Comparison of ENCODE assay signal across 9 mouse cellular contexts in the genomic region with DNA sequence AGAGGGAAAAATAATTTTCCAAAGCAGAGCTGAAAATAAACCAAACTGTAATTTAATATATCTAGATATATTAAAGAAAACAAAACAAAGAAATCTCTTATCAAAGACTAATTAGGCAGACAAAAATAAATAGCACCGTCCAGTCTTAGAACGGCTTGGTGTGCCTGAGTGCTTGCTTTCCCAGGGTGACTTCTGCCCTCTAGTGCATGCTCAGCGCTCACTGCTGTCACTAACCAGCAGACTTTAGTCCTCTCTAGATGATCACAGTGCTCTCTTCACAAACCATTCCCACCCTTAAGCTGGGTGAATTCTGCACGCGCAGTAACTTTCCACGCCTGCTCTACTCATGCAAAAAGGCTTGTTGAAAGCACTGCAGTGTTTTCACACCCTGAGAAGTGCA. TPM values are rescaled to one million over a fixed set of nuclear protein-coding genes. Genes with fewer than 3 reads are reported as not detected.
DNase-seq lines count a peak whose midpoint lies in the region; ATAC-seq and TF ChIP-seq lines count a peak whose summit lies in the region.
"Had no signal": no experiment of that assay in that cellular context is flagged by ENCODE, and none has a peak within 500 bp of the region (broad histone marks: within the 10 kb centered on the region; RNA-seq: fewer than 3 reads in every experiment).

No protein-coding gene starts in this region.

- no peak for TF ChIP-seq POLR2A in ES-Bruce4 (IDR thresholded peaks at IDR 0.05; ENCODE audit: insufficient read depth, low read length)

- H3K4me2 ChIP-seq in kidney, embryonic 14.5 days (replicated peaks; ENCODE audit: low read depth, low read length): no peak overlapping the region
- no peak overlapping the region for H3K4me2 ChIP-seq in kidney, postnatal 0 days (ENCODE audit: low read length)
- no peak overlapping the region for H3K4me2 ChIP-seq in forebrain, embryonic 16.5 days (ENCODE audit: low read length)

- H3K9me3 ChIP-seq in kidney, embryonic 14.5 days (ENCODE audit: control insufficient read depth, low read length): no peaks in the 10 kb centered on the region
- H3K9me3 ChIP-seq in ES-Bruce4 (replicated peaks; ENCODE audit: control insufficient read depth, insufficient read depth, low read length, poor library complexity, severe bottlenecking): no peaks in the 10 kb centered on the region
- no peaks in the 10 kb centered on the region for H3K9me3 ChIP-seq in kidney, postnatal 0 days (replicated peaks; ENCODE audit: low read length)
- H3K9me3 ChIP-seq in forebrain, embryonic 16.5 days (ENCODE audit: control insufficient read depth, low read length): no peaks in the 10 kb centered on the region
- H3K9me3 ChIP-seq: megakaryocyte, embryonic 14.5 days had no signal

- WGBS in kidney, embryonic 14.5 days: 61% methylated on average over 6 of the region's 6 CpGs
- 57% methylated on average over 6 of the region's 6 CpGs for WGBS in kidney, postnatal 0 days
- 67% methylated on average over 6 of the region's 6 CpGs for WGBS in forebrain, embryonic 16.5 days

- DNase-seq in kidney, adult 18-20 months: peak; percentile 47
- DNase-seq in adrenal gland, postnatal 25 days: peak; percentile 28
- DNase-seq in kidney, postnatal 0 days (ENCODE audit: low spot score): peak; percentile 80
- DNase-seq in frontal cortex, postnatal 10 days (ENCODE audit: low spot score in 2 of 2): no peak

- no peak overlapping the region for H3K4me3 ChIP-seq in kidney, embryonic 14.5 days (ENCODE audit: low read length)
- no peak overlapping the region for H3K4me3 ChIP-seq in ES-Bruce4 (ENCODE audit: low read depth, low read length)
- H3K4me3 ChIP-seq in kidney, postnatal 0 days (replicated peaks; ENCODE audit: low read depth, low read length): no peak overlapping the region
- no peak overlapping the region for H3K4me3 ChIP-seq in forebrain, embryonic 16.5 days (replicated peaks; ENCODE audit: low read length)
- H3K4me3 ChIP-seq: erythroblast, embryonic 14.5 days; megakaryocyte, embryonic 14.5 days had no signal

- no peak overlapping the region for H3K27ac ChIP-seq in kidney, embryonic 14.5 days (ENCODE audit: low read depth, low read length)
- no peak overlapping the region for H3K27ac ChIP-seq in ES-Bruce4 (ENCODE audit: insufficient read depth, low read length)
- H3K27ac ChIP-seq in kidney, postnatal 0 days: no peak overlapping the region
- no peak overlapping the region for H3K27ac ChIP-seq in forebrain, embryonic 16.5 days (ENCODE audit: low read length)

- no peak for ATAC-seq in kidney, embryonic 14.5 days (ENCODE audit: low FRiP score, low TSS enrichment)
- no peak; the same call in 1 of the 2 replicates for ATAC-seq in kidney, postnatal 0 days (replicated peaks; ENCODE audit: low FRiP score, low read depth)
- no peak for ATAC-seq in forebrain, embryonic 16.5 days

- peak; percentile 76 for TF ChIP-seq CTCF in ES-Bruce4 (IDR thresholded peaks at IDR 0.05; ENCODE audit: low read depth, low read length)
- TF ChIP-seq CTCF in kidney, postnatal 0 days (IDR thresholded peaks at IDR 0.05; ENCODE audit: low read depth): peak; percentile 76

- H3K9ac ChIP-seq in kidney, embryonic 14.5 days (ENCODE audit: low read depth, low read length): no peak overlapping the region
- no peak overlapping the region for H3K9ac ChIP-seq in ES-Bruce4 (ENCODE audit: low read depth, poor library complexity, severe bottlenecking)
- H3K9ac ChIP-seq in kidney, postnatal 0 days (ENCODE audit: low read depth, low read length): no peak overlapping the region
- H3K9ac ChIP-seq in forebrain, embryonic 16.5 days (replicated peaks; ENCODE audit: low read depth, low read length): no peak overlapping the region

- no peaks in the 10 kb centered on the region for H3K4me1 ChIP-seq in kidney, embryonic 14.5 days (ENCODE audit: control insufficient read depth, insufficient read depth, low read length)
- H3K4me1 ChIP-seq in ES-Bruce4 (ENCODE audit: control insufficient read depth, insufficient read depth, low read length): no peaks in the 10 kb centered on the region
- no peaks in the 10 kb centered on the region for H3K4me1 ChIP-seq in kidney, postnatal 0 days (replicated peaks; ENCODE audit: insufficient read depth, low read length)
- no peaks in the 10 kb centered on the region for H3K4me1 ChIP-seq in forebrain, embryonic 16.5 days (replicated peaks; ENCODE audit: control insufficient read depth, insufficient read depth, low read length)

- H3K27me3 ChIP-seq in kidney, embryonic 14.5 days (ENCODE audit: control insufficient read depth, insufficient read depth, low read length): no peaks in the 10 kb centered on the region
- no peaks in the 10 kb centered on the region for H3K27me3 ChIP-seq in ES-Bruce4 (ENCODE audit: control insufficient read depth, insufficient read depth, low read length, poor library complexity, severe bottlenecking)
- H3K27me3 ChIP-seq in kidney, postnatal 0 days (ENCODE audit: insufficient read depth, low read length): no peaks in the 10 kb centered on the region
- H3K27me3 ChIP-seq in forebrain, embryonic 16.5 days (replicated peaks; ENCODE audit: control insufficient read depth, insufficient read depth, low read length): no peaks in the 10 kb centered on the region

- 0 out of 2 replicates have a peak, but pooled peaks have one; percentile 23 for TF ChIP-seq EP300 in ES-Bruce4 (IDR thresholded peaks at IDR 0.05; ENCODE audit: insufficient read depth, low read depth, low read length)

- peaks cover 57% of the 10 kb centered on the region for H3K36me3 ChIP-seq in kidney, embryonic 14.5 days (ENCODE audit: control insufficient read depth, insufficient read depth, low read length)
- H3K36me3 ChIP-seq in ES-Bruce4 (ENCODE audit: control insufficient read depth, insufficient read depth, low read length, poor library complexity, severe bottlenecking): peaks cover 49% of the 10 kb centered on the region
- peaks cover 16% of the 10 kb centered on the region; the same call in 1 of the 2 replicates for H3K36me3 ChIP-seq in kidney, postnatal 0 days (ENCODE audit: insufficient read depth, low read length)
- peaks cover 15% of the 10 kb centered on the region for H3K36me3 ChIP-seq in forebrain, embryonic 16.5 days (ENCODE audit: control insufficient read depth, insufficient read depth)

RNA-seq across cellular contexts. Expression of a gene that starts 28.9 kb away (rescaled TPM):
- polyA plus RNA-seq in kidney, embryonic 14.5 days (2014; fragmentation: Nextera tagmentation; extraction: Ambion mirVana): 221 and 289 TPM in 2 replicates
- polyA plus RNA-seq in ES-Bruce4 (2011; ENCODE audit: insufficient read depth, insufficient read length, low read depth, missing spikeins): 261 and 265 TPM in 2 replicates
- 80.4 and 85.9 TPM in 2 replicates for total RNA-seq in adrenal gland, postnatal 25 days (2021)
- polyA plus RNA-seq in kidney, postnatal 0 days (2015; fragmentation: Nextera tagmentation; extraction: Ambion mirVana): 180 and 183 TPM in 2 replicates
- polyA plus RNA-seq in forebrain, embryonic 16.5 days (2015; fragmentation: Nextera tagmentation; extraction: Ambion mirVana): 175 and 190 TPM in 2 replicates

RNA-seq across cellular contexts. Expression of a gene that starts 51.3 kb away (rescaled TPM):
- polyA plus RNA-seq in kidney, embryonic 14.5 days (2014; fragmentation: Nextera tagmentation; extraction: Ambion mirVana): 10.6 and 11.7 TPM in 2 replicates
- 30.4 and 31.2 TPM in 2 replicates for polyA plus RNA-seq in ES-Bruce4 (2011; ENCODE audit: insufficient read depth, insufficient read length, low read depth, missing spikeins)
- total RNA-seq in adrenal gland, postnatal 25 days (2021): 7.0 and 7.6 TPM in 2 replicates
- 15.1 and 15.8 TPM in 2 replicates for polyA plus RNA-seq in kidney, postnatal 0 days (2015; fragmentation: Nextera tagmentation; extraction: Ambion mirVana)
- 3.6 and 3.8 TPM in 2 replicates for polyA plus RNA-seq in forebrain, embryonic 16.5 days (2015; fragmentation: Nextera tagmentation; extraction: Ambion mirVana)

Comparison
In these comparisons a context has a peak if more than half of its experiments do, and no peak if none do; other contexts are left out.
1. DNase-seq: peak in kidney, adult 18-20 months (single experiment), adrenal gland, postnatal 25 days (single experiment) and kidney, postnatal 0 days (single experiment); none in frontal cortex, postnatal 10 days (0 of 2).